Mouse (Mus musculus): ENCODE data around the gene Mad1l1. TPM values are rescaled to one million over a fixed set of nuclear protein-coding genes. Genes with fewer than 3 reads are reported as not detected.

The Mad1l1 gene
- polyA plus RNA-seq, 1 experiment from 2014 or later: 31.8 TPM

DNA sequence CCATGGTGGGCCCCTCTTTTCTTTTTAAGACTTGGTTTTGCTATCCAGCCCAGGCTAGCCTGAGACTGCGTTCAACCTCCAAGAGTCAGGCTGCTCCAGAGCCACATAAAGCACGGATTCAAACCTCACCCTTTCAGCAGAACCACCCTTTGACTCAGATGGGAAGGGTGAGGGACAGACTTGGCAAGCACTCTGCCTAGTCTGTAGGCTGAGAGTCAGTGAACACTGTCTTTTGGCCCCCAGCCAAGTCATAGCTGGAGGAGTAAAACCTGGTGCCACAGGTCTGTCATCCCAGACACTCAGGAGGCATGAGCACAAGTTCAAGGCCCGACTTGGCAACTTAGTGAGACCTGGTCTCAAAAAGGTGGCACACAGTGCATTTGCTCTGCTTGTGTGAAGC, 4.6 kb downstream of the Mad1l1 start:
- Histone ChIP-seq H3K9me3 (no peaks in the 10 kb centered on the region), H3K4me1 (replicated peaks) (peaks cover 17% of the 10 kb centered on the region), H3K27me3 (no peaks in the 10 kb centered on the region), H3K4me3 (no peak overlapping the region), H3K9ac (no peak overlapping the region), H3K4me2 (no peak overlapping the region), H3K36me3 (peaks cover 30% of the 10 kb centered on the region), H3K27ac (replicated peaks) (no peak overlapping the region)
- no peak for ATAC-seq (ENCODE audit: low read depth)
- 94% methylated on average over 3 of the region's 3 CpGs for WGBS

DNA sequence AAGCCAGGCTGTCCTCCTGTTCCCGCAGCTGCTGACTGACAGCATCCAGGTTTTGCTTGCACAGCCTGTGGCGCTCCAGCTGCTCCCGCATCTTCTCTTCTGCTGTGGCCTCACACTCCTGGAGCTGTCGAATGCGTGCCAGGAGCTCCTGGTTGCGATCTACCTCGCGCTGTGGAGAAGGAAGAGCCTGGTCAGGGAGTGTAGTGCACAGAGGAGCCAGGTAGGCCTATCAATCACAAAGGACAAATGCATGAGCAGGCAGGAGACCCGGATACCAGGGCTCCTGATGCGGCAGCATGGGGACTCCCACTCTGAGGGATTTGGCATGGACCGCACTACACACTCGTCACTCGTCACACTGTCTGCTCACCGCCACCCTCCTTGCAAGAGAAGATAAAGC, 13.8 kb downstream of the Mad1l1 start:
- WGBS: 90% methylated on average over 14 of the region's 14 CpGs
- no peak overlapping the region for H3K4me2 ChIP-seq
- no peak for ATAC-seq (ENCODE audit: low read depth)
- H3K4me1 ChIP-seq (replicated peaks): no peaks in the 10 kb centered on the region
- H3K27ac ChIP-seq (replicated peaks): no peak overlapping the region; the same call in 1 of the 2 replicates
- H3K9me3 ChIP-seq: no peaks in the 10 kb centered on the region
- H3K27me3 ChIP-seq: no peaks in the 10 kb centered on the region
- H3K9ac ChIP-seq: no peak overlapping the region
- H3K36me3 ChIP-seq: peaks cover 91% of the 10 kb centered on the region
- H3K4me3 ChIP-seq: no peak overlapping the region

DNA sequence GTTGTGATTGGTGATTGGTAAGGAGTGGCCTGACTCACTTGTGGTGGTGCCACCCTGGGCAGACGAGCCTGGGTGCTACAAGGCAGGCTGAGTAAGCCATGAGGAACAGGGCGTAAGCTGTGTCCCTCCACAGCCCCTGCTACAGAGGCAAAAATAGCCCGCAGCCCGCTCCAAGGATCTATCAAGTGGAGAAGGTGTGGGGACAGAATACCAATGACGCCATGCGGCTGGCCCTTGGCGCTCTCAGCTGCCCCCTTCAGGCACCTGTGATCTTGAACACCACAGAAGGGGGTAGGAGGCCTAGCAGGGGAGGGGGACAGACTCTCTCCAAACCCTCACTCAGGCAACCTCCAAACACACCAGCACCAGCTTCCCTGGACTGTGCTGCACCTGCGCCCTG, 15.3 kb downstream of the Mad1l1 start:
- Histone ChIP-seq H3K9ac (0 out of 2 replicates have a peak overlapping the region, but pooled peaks have one; percentile 5), H3K9me3 (no peaks in the 10 kb centered on the region), H3K27me3 (no peaks in the 10 kb centered on the region), H3K4me3 (no peak overlapping the region), H3K4me2 (no peak overlapping the region), H3K27ac (replicated peaks) (no peak overlapping the region), H3K4me1 (replicated peaks) (no peaks in the 10 kb centered on the region), H3K36me3 (peaks cover 91% of the 10 kb centered on the region)
- 73% methylated on average over 8 of the region's 8 CpGs for WGBS
- no peak for ATAC-seq (ENCODE audit: low read depth)

- no peak overlapping the region for H3K4me3 ChIP-seq
- no peak overlapping the region for H3K9ac ChIP-seq
- no peaks in the 10 kb centered on the region for H3K27me3 ChIP-seq
- ATAC-seq (ENCODE audit: low read depth): no peak
- H3K9me3 ChIP-seq: no peaks in the 10 kb centered on the region
- no peak overlapping the region for H3K27ac ChIP-seq (replicated peaks)
- peaks cover 80% of the 10 kb centered on the region for H3K36me3 ChIP-seq
- H3K4me1 ChIP-seq (replicated peaks): no peaks in the 10 kb centered on the region
- 86% methylated on average over 4 of the region's 4 CpGs for WGBS
- H3K4me2 ChIP-seq: no peak overlapping the region
These were observed 23.1 kb downstream of the Mad1l1 start for GRCm38 (mm10) chr5:140298291-140298690.

DNA sequence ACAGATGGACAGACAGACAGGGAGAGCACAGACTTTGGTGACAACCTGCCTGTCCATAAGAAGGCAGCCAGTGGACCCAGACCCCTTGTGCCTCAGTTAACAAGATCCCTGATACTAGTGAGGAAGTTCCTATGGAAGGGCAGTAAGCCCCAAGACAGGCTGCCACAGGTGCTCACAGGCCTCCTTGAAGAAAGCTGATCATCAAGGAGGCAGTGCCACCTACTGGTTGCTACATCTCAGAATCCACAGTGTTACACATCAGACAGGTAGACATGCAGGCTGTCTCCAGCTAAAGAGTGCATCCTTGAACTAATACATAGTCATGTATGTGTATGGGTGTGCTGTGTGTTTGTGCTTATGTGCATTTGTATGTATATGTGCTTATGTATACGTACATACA, 29.2 kb downstream of the Mad1l1 start:
- peaks cover 7% of the 10 kb centered on the region for H3K4me1 ChIP-seq (replicated peaks)
- 93% methylated on average over 1 of the region's 1 CpGs for WGBS
- H3K9me3 ChIP-seq: no peaks in the 10 kb centered on the region
- H3K4me2 ChIP-seq: no peak overlapping the region
- no peaks in the 10 kb centered on the region for H3K27me3 ChIP-seq
- no peak overlapping the region for H3K4me3 ChIP-seq
- H3K9ac ChIP-seq: no peak overlapping the region
- ATAC-seq (ENCODE audit: low read depth): peak; percentile 73; the same call in 1 of the 2 replicates
- no peak overlapping the region for H3K27ac ChIP-seq (replicated peaks)
- peaks cover 54% of the 10 kb centered on the region for H3K36me3 ChIP-seq

GRCm38 (mm10) chr5:140289161-140289560, 32.2 kb downstream of the Mad1l1 start:
- Histone ChIP-seq H3K27me3 (no peaks in the 10 kb centered on the region), H3K36me3 (peaks cover 39% of the 10 kb centered on the region), H3K27ac (replicated peaks) (no peak overlapping the region), H3K9me3 (no peaks in the 10 kb centered on the region), H3K9ac (no peak overlapping the region), H3K4me1 (replicated peaks) (peaks cover 7% of the 10 kb centered on the region), H3K4me3 (no peak overlapping the region), H3K4me2 (no peak overlapping the region)
- 96% methylated on average over 2 of the region's 2 CpGs for WGBS
- no peak for ATAC-seq (ENCODE audit: low read depth)

DNA sequence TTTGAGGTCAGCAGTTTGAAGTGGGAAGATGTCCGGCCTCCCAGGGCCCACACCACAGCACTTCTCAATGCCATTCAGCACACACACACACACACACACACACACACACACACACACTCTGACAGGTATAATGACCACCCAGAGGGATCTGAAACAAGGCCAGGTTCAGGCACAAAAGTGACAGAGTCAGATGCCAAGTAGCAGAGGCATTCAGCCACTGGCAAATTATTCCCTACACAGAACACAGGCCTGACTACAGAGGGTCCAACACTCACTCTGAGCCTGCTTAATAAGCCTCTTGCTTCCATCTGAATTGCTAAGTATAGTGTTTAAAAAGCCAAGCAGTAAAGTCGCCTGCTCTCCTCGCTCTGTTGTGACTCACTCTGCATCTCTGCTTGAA, 33.1 kb downstream of the Mad1l1 start:
- Histone ChIP-seq H3K27ac (replicated peaks) (no peak overlapping the region), H3K36me3 (peaks cover 31% of the 10 kb centered on the region), H3K9ac (no peak overlapping the region), H3K4me1 (replicated peaks) (peaks cover 7% of the 10 kb centered on the region), H3K27me3 (no peaks in the 10 kb centered on the region), H3K9me3 (no peaks in the 10 kb centered on the region), H3K4me3 (no peak overlapping the region), H3K4me2 (no peak overlapping the region)
- ATAC-seq (ENCODE audit: low read depth): no peak
- 85% methylated on average over 3 of the region's 3 CpGs for WGBS

DNA sequence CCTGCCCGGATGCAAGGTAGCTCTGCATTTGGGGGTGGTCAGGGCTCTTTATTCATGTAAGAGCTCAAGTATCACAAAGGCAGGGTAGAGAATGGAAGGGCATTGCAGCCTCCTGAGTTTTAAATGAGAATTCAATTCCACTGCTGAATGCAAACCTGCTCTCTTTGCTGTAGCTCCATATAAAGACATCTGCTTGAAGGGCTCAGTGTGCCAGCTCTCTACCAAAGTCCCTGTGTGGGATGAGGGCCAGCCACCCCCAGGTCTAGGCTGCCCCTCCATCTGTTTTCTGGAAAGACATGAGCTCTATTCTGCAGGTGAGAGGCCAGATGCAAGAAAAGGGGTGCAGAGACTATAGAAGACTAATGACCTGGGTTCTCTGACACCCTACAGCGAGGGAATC, 36.6 kb downstream of the Mad1l1 start:
- no peak for ATAC-seq (ENCODE audit: low read depth)
- Histone ChIP-seq H3K4me1 (replicated peaks) (peaks cover 18% of the 10 kb centered on the region; the same call in 1 of the 2 replicates), H3K9me3 (no peaks in the 10 kb centered on the region), H3K27ac (replicated peaks) (no peak overlapping the region), H3K4me3 (no peak overlapping the region), H3K27me3 (no peaks in the 10 kb centered on the region), H3K4me2 (no peak overlapping the region), H3K9ac (no peak overlapping the region), H3K36me3 (peaks cover 16% of the 10 kb centered on the region)
- 90% methylated on average over 2 of the region's 2 CpGs for WGBS

GRCm38 (mm10) chr5:140284011-140284410, 37.3 kb downstream of the Mad1l1 start:
- peaks cover 18% of the 10 kb centered on the region; the same call in 1 of the 2 replicates for H3K4me1 ChIP-seq (replicated peaks)
- 95% methylated on average over 2 of the region's 2 CpGs for WGBS
- peaks cover 9% of the 10 kb centered on the region for H3K36me3 ChIP-seq
- no peaks in the 10 kb centered on the region for H3K27me3 ChIP-seq
- no peak overlapping the region for H3K9ac ChIP-seq
- H3K4me3 ChIP-seq: no peak overlapping the region
- no peak for ATAC-seq (ENCODE audit: low read depth)
- H3K9me3 ChIP-seq: no peaks in the 10 kb centered on the region
- H3K4me2 ChIP-seq: no peak overlapping the region
- H3K27ac ChIP-seq (replicated peaks): no peak overlapping the region

- Histone ChIP-seq H3K4me3 (no peak overlapping the region), H3K27ac (replicated peaks) (no peak overlapping the region), H3K9ac (no peak overlapping the region), H3K36me3 (peaks cover 12% of the 10 kb centered on the region), H3K9me3 (no peaks in the 10 kb centered on the region), H3K4me2 (no peak overlapping the region), H3K27me3 (no peaks in the 10 kb centered on the region), H3K4me1 (replicated peaks) (peaks cover 18% of the 10 kb centered on the region; the same call in 1 of the 2 replicates)
- 94% methylated on average over 3 of the region's 3 CpGs for WGBS
- no peak for ATAC-seq (ENCODE audit: low read depth)
These were observed 38.5 kb downstream of the Mad1l1 start for GRCm38 (mm10) chr5:140282900-140283299.

- no peak overlapping the region for H3K4me3 ChIP-seq
- 70% methylated on average over 8 of the region's 8 CpGs for WGBS
- H3K9me3 ChIP-seq: no peaks in the 10 kb centered on the region
- peaks cover 18% of the 10 kb centered on the region; the same call in 1 of the 2 replicates for H3K4me1 ChIP-seq (replicated peaks)
- no peak overlapping the region for H3K9ac ChIP-seq
- H3K27ac ChIP-seq (replicated peaks): no peak overlapping the region; the same call in 1 of the 2 replicates
- peaks cover 12% of the 10 kb centered on the region for H3K36me3 ChIP-seq
- H3K27me3 ChIP-seq: no peaks in the 10 kb centered on the region
- no peak for ATAC-seq (ENCODE audit: low read depth)
- no peak overlapping the region for H3K4me2 ChIP-seq
These were observed 39.0 kb downstream of the Mad1l1 start for GRCm38 (mm10) chr5:140282376-140282775.

- Histone ChIP-seq H3K4me2 (no peak overlapping the region), H3K27me3 (no peaks in the 10 kb centered on the region), H3K9ac (no peak overlapping the region), H3K9me3 (no peaks in the 10 kb centered on the region), H3K27ac (replicated peaks) (peak overlapping the region; percentile 23; the same call in 1 of the 2 replicates), H3K4me3 (no peak overlapping the region), H3K4me1 (replicated peaks) (peaks cover 18% of the 10 kb centered on the region; the same call in 1 of the 2 replicates), H3K36me3 (peaks cover 4% of the 10 kb centered on the region; the same call in 1 of the 2 replicates)
- 48% methylated on average over 9 of the region's 9 CpGs for WGBS
- ATAC-seq (ENCODE audit: low read depth): no peak
These were observed 41.1 kb downstream of the Mad1l1 start for GRCm38 (mm10) chr5:140280205-140280604.

DNA sequence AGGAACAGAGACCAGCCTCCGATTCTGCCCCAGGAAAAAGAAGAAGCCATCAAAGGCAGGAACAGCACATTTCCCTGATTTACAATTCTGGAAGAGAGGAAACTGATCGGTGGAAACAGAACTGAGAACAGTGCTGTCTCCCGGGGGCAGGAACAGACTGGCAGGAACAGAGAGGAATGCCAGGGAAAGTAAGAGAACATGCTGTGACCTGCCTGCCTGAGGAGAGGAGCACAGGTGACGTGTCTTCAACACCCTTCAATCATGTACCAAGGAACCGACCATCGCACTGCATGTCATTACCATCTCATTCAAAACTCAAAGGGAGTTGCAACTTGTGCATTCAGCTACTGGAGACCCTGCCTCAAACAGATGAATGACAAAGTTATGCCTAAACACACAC, 44.6 kb downstream of the Mad1l1 start:
- Histone ChIP-seq H3K27ac (replicated peaks) (no peak overlapping the region), H3K4me1 (replicated peaks) (peaks cover 9% of the 10 kb centered on the region; the same call in 1 of the 2 replicates), H3K27me3 (no peaks in the 10 kb centered on the region), H3K9me3 (no peaks in the 10 kb centered on the region), H3K4me3 (no peak overlapping the region), H3K4me2 (no peak overlapping the region), H3K9ac (no peak overlapping the region), H3K36me3 (peaks cover 4% of the 10 kb centered on the region; the same call in 1 of the 2 replicates)
- no peak for ATAC-seq (ENCODE audit: low read depth)
- 85% methylated on average over 6 of the region's 6 CpGs for WGBS
